Mouse (Mus musculus) urinary bladder, adult 2 months (tissue): ENCODE data around the gene Chek2. TPM values are rescaled to one million over a fixed set of nuclear protein-coding genes. Genes with fewer than 3 reads are reported as not detected.
A peak's percentile ranks its signal among the peaks of the same experiment; 100 is the strongest.
"Not testable (repeated sequence)": the region's sequence is repeated elsewhere in the genome, so short reads cannot be mapped to it uniquely, and the experiment has no call there.

Source experiments
- DNase-seq: peaks from one replicate; pipeline ENCODE4 v3.0.0; 2022; ENCODE audit warnings: low spot score
- polyA plus RNA-seq: library from polyadenylated mRNA; depleted of rRNA; stranded (reverse); fragments of >200 nt; gene quantifications from 2 replicates; pipeline ENCODE4 v1.2.3, GENCODE M21; 2012; rRNA removed

Gene Chek2
- 7.8 and 10.9 TPM in 2 replicates for polyA plus RNA-seq

GRCm38 (mm10) chr5:110839678-110840365 is at the start of gene Chek2, which contains the start of gene Hscb:
Gene Chek2 (plus strand): TSS chr5:110839979.
Gene Hscb (minus strand): TSS chr5:110839777.
- DNase-seq, result peak; percentile 88

- no peak for DNase-seq
These were observed 45.4 kb upstream of the Chek2 start for GRCm38 (mm10) chr5:110794363-110794762.

- DNase-seq, result no peak
These were observed 42.1 kb upstream of the Chek2 start for GRCm38 (mm10) chr5:110797696-110798095.

GRCm38 (mm10) chr5:110801036-110801624 is 38.6 kb upstream of the Chek2 start:
- no peak for DNase-seq

GRCm38 (mm10) chr5:110802186-110802585 is 37.6 kb upstream of the Chek2 start:
- no peak for DNase-seq

GRCm38 (mm10) chr5:110802809-110803208 is 37.0 kb upstream of the Chek2 start:
- no peak for DNase-seq

GRCm38 (mm10) chr5:110804012-110804743 is 35.6 kb upstream of the Chek2 start:
- no peak for DNase-seq

- no peak for DNase-seq
These were observed 33.6 kb upstream of the Chek2 start for GRCm38 (mm10) chr5:110806154-110806553.

- DNase-seq, result no peak
These were observed 33.1 kb upstream of the Chek2 start for GRCm38 (mm10) chr5:110806676-110807075.

GRCm38 (mm10) chr5:110807453-110807852 is 32.3 kb upstream of the Chek2 start:
- no peak for DNase-seq

- DNase-seq, result peak; percentile 77
These were observed 31.6 kb upstream of the Chek2 start for GRCm38 (mm10) chr5:110808061-110808631.

- no peak for DNase-seq
These were observed 30.7 kb upstream of the Chek2 start for GRCm38 (mm10) chr5:110808821-110809666.

GRCm38 (mm10) chr5:110809667-110810325 is 30.0 kb upstream of the Chek2 start, which contains the start of gene Ulk1:
Gene Ulk1 (minus strand): TSS chr5:110810097.
- DNase-seq, result peak; percentile 96

- no peak for DNase-seq
These were observed 15.4 kb upstream of the Chek2 start for GRCm38 (mm10) chr5:110824421-110824820.

GRCm38 (mm10) chr5:110826781-110827495 is 12.8 kb upstream of the Chek2 start:
- DNase-seq, result no peak

GRCm38 (mm10) chr5:110827576-110827975 is 12.2 kb upstream of the Chek2 start:
- no peak for DNase-seq

GRCm38 (mm10) chr5:110831036-110831720 is 8.6 kb upstream of the Chek2 start:
- DNase-seq, result no peak

- no peak for DNase-seq
These were observed 3.8 kb upstream of the Chek2 start for GRCm38 (mm10) chr5:110835959-110836358.

- not testable (repeated sequence) for DNase-seq
These were observed 1.8 kb upstream of the Chek2 start for GRCm38 (mm10) chr5:110838016-110838415.
